Mouse (Mus musculus): ENCODE measurements around the gene Tma16. TPM values are rescaled to one million over a fixed set of nuclear protein-coding genes. Genes with fewer than 3 reads are reported as not detected.

Gene Tma16
- polyA plus RNA-seq, 1 experiment: 2.4 TPM

GRCm38 (mm10) chr8:66436804-66437203 is 49.5 kb downstream of the Tma16 start:
- no peaks in the 10 kb centered on the region for H3K36me3 ChIP-seq (ENCODE audit: control insufficient read depth, insufficient read depth, low read length)
- no peaks in the 10 kb centered on the region for H3K27me3 ChIP-seq (ENCODE audit: control insufficient read depth, insufficient read depth, low read length)
- no peak for DNase-seq
- H3K4me1 ChIP-seq (replicated peaks; ENCODE audit: control insufficient read depth, insufficient read depth, low read length): no peaks in the 10 kb centered on the region
- no peak overlapping the region for H3K27ac ChIP-seq (ENCODE audit: control insufficient read depth, insufficient read depth, low read length)
- no peak overlapping the region for H3K4me3 ChIP-seq (ENCODE audit: control insufficient read depth, insufficient read depth, low read length)
- TF ChIP-seq CTCF (IDR thresholded peaks at IDR 0.05; ENCODE audit: borderline replicate concordance, control insufficient read depth, extremely low read depth, insufficient read depth, low read length, poor library complexity) (no peak), POLR2A (IDR thresholded peaks at IDR 0.05; ENCODE audit: control insufficient read depth, extremely low read depth, insufficient read depth, low read length, poor library complexity) (no peak)
- WGBS: 98% methylated on average over 1 of the region's 1 CpGs

- Histone ChIP-seq H3K4me3 (ENCODE audit: control insufficient read depth, insufficient read depth, low read length) (no peak overlapping the region), H3K36me3 (ENCODE audit: control insufficient read depth, insufficient read depth, low read length) (no peaks in the 10 kb centered on the region), H3K27me3 (ENCODE audit: control insufficient read depth, insufficient read depth, low read length) (no peaks in the 10 kb centered on the region), H3K27ac (ENCODE audit: control insufficient read depth, insufficient read depth, low read length) (no peak overlapping the region), H3K4me1 (replicated peaks; ENCODE audit: control insufficient read depth, insufficient read depth, low read length) (no peaks in the 10 kb centered on the region)
- DNase-seq: no peak
- TF ChIP-seq CTCF (IDR thresholded peaks at IDR 0.05; ENCODE audit: borderline replicate concordance, control insufficient read depth, extremely low read depth, insufficient read depth, low read length, poor library complexity): no peak
- no peak for TF ChIP-seq POLR2A (IDR thresholded peaks at IDR 0.05; ENCODE audit: control insufficient read depth, extremely low read depth, insufficient read depth, low read length, poor library complexity)
Measured at GRCm38 (mm10) chr8:66433577-66433976, 52.8 kb downstream of the Tma16 start.

GRCm38 (mm10) chr8:66430639-66431038 is 55.7 kb downstream of the Tma16 start:
- DNase-seq: no peak
- TF ChIP-seq CTCF (IDR thresholded peaks at IDR 0.05; ENCODE audit: borderline replicate concordance, control insufficient read depth, extremely low read depth, insufficient read depth, low read length, poor library complexity) (no peak), POLR2A (IDR thresholded peaks at IDR 0.05; ENCODE audit: control insufficient read depth, extremely low read depth, insufficient read depth, low read length, poor library complexity) (no peak)
- Histone ChIP-seq H3K27ac (ENCODE audit: control insufficient read depth, insufficient read depth, low read length) (no peak overlapping the region), H3K4me3 (ENCODE audit: control insufficient read depth, insufficient read depth, low read length) (no peak overlapping the region), H3K27me3 (ENCODE audit: control insufficient read depth, insufficient read depth, low read length) (no peaks in the 10 kb centered on the region), H3K36me3 (ENCODE audit: control insufficient read depth, insufficient read depth, low read length) (no peaks in the 10 kb centered on the region), H3K4me1 (replicated peaks; ENCODE audit: control insufficient read depth, insufficient read depth, low read length) (no peaks in the 10 kb centered on the region)
- 14% methylated on average over 2 of the region's 2 CpGs for WGBS

Other genes starting within 250 kb of the Tma16 start
- not detected in 2 replicates for gene Tktl2, start 25.2 kb upstream of the Tma16 start, polyA plus RNA-seq (2012; rRNA removed)
- gene Npy5r, start 201.6 kb upstream of the Tma16 start, polyA plus RNA-seq (2012; rRNA removed): 0.06 TPM in 1 of 2 replicates, not detected in the other
- 0.77 and 1.1 TPM in 2 replicates for gene Npy1r, start 210.7 kb upstream of the Tma16 start, polyA plus RNA-seq (2012; rRNA removed)